Mouse (Mus musculus): ENCODE measurements around the gene Hoga1. TPM values are rescaled to one million over a fixed set of nuclear protein-coding genes. Genes with fewer than 3 reads are reported as not detected.

Hoga1 gene
- total and polyA plus RNA-seq, 2 experiments from 2014 or later = 3.1 to 3.4 TPM

- ATAC-seq (ENCODE audit: low FRiP score) = no peak
- Histone ChIP-seq H3K9ac (replicated peaks; ENCODE audit: low read length, poor library complexity, severe bottlenecking) (no peak overlapping the region), H3K4me3 (ENCODE audit: low read depth, low read length) (no peak overlapping the region), H3K4me2 (ENCODE audit: low read depth, low read length, poor library complexity, severe bottlenecking) (no peak overlapping the region), H3K27me3 (ENCODE audit: insufficient read depth, low read length) (no peaks in the 10 kb centered on the region), H3K4me1 (ENCODE audit: insufficient read depth, low read length) (no peaks in the 10 kb centered on the region), H3K9me3 (ENCODE audit: low read length) (no peaks in the 10 kb centered on the region), H3K36me3 (ENCODE audit: insufficient read depth, low read length) (no peaks in the 10 kb centered on the region), H3K27ac (ENCODE audit: low read depth, low read length) (no peak overlapping the region)
- no peak for DNase-seq (ENCODE audit: low spot score)
- WGBS = 93% methylated on average over 12 of the region's 12 CpGs
- TF ChIP-seq CTCF (IDR thresholded peaks at IDR 0.05) = no peak
These were observed 44.0 kb upstream of the Hoga1 start for GRCm38 (mm10) chr19:42001253-42001980.

GRCm38 (mm10) chr19:42004258-42004657 lies 41.2 kb upstream of the Hoga1 start:
- TF ChIP-seq CTCF (IDR thresholded peaks at IDR 0.05) = no peak
- H3K9me3 ChIP-seq (ENCODE audit: low read length) = no peaks in the 10 kb centered on the region
- ATAC-seq (ENCODE audit: low FRiP score) (no peak), DNase-seq (ENCODE audit: low spot score) (no peak)
- H3K4me3 ChIP-seq (ENCODE audit: low read depth, low read length) = no peak overlapping the region
- no peak overlapping the region for H3K27ac ChIP-seq (ENCODE audit: low read depth, low read length)
- H3K36me3 ChIP-seq (ENCODE audit: insufficient read depth, low read length) = no peaks in the 10 kb centered on the region
- no peaks in the 10 kb centered on the region for H3K4me1 ChIP-seq (ENCODE audit: insufficient read depth, low read length)
- H3K4me2 ChIP-seq (ENCODE audit: low read depth, low read length, poor library complexity, severe bottlenecking) = no peak overlapping the region
- no peaks in the 10 kb centered on the region for H3K27me3 ChIP-seq (ENCODE audit: insufficient read depth, low read length)
- 73% methylated on average over 6 of the region's 6 CpGs for WGBS
- no peak overlapping the region for H3K9ac ChIP-seq (replicated peaks; ENCODE audit: low read length, poor library complexity, severe bottlenecking)

- Histone ChIP-seq H3K36me3 (ENCODE audit: insufficient read depth, low read length) (no peaks in the 10 kb centered on the region), H3K4me1 (ENCODE audit: insufficient read depth, low read length) (no peaks in the 10 kb centered on the region), H3K27ac (ENCODE audit: low read depth, low read length) (no peak overlapping the region), H3K4me2 (ENCODE audit: low read depth, low read length, poor library complexity, severe bottlenecking) (no peak overlapping the region), H3K4me3 (ENCODE audit: low read depth, low read length) (no peak overlapping the region), H3K27me3 (ENCODE audit: insufficient read depth, low read length) (no peaks in the 10 kb centered on the region), H3K9me3 (ENCODE audit: low read length) (no peaks in the 10 kb centered on the region), H3K9ac (replicated peaks; ENCODE audit: low read length, poor library complexity, severe bottlenecking) (no peak overlapping the region)
- 84% methylated on average over 3 of the region's 3 CpGs for WGBS
- DNase-seq (ENCODE audit: low spot score) (no peak), ATAC-seq (ENCODE audit: low FRiP score) (no peak)
- TF ChIP-seq CTCF (IDR thresholded peaks at IDR 0.05) = no peak
These were observed 39.8 kb upstream of the Hoga1 start for GRCm38 (mm10) chr19:42005616-42006015.

GRCm38 (mm10) chr19:42006568-42006967 lies 38.8 kb upstream of the Hoga1 start:
- 79% methylated on average over 8 of the region's 8 CpGs for WGBS
- no peak for TF ChIP-seq CTCF (IDR thresholded peaks at IDR 0.05)
- Histone ChIP-seq H3K27me3 (ENCODE audit: insufficient read depth, low read length) (no peaks in the 10 kb centered on the region), H3K9ac (replicated peaks; ENCODE audit: low read length, poor library complexity, severe bottlenecking) (no peak overlapping the region), H3K27ac (ENCODE audit: low read depth, low read length) (no peak overlapping the region), H3K9me3 (ENCODE audit: low read length) (no peaks in the 10 kb centered on the region), H3K36me3 (ENCODE audit: insufficient read depth, low read length) (no peaks in the 10 kb centered on the region), H3K4me3 (ENCODE audit: low read depth, low read length) (no peak overlapping the region), H3K4me1 (ENCODE audit: insufficient read depth, low read length) (no peaks in the 10 kb centered on the region), H3K4me2 (ENCODE audit: low read depth, low read length, poor library complexity, severe bottlenecking) (no peak overlapping the region)
- ATAC-seq (ENCODE audit: low FRiP score) = no peak
- DNase-seq (ENCODE audit: low spot score) = no peak

- H3K9ac ChIP-seq (replicated peaks; ENCODE audit: low read length, poor library complexity, severe bottlenecking) = no peak overlapping the region
- no peaks in the 10 kb centered on the region for H3K9me3 ChIP-seq (ENCODE audit: low read length)
- no peak overlapping the region for H3K4me2 ChIP-seq (ENCODE audit: low read depth, low read length, poor library complexity, severe bottlenecking)
- no peaks in the 10 kb centered on the region for H3K36me3 ChIP-seq (ENCODE audit: insufficient read depth, low read length)
- 72% methylated on average over 3 of the region's 3 CpGs for WGBS
- H3K27me3 ChIP-seq (ENCODE audit: insufficient read depth, low read length) = no peaks in the 10 kb centered on the region
- H3K4me1 ChIP-seq (ENCODE audit: insufficient read depth, low read length) = no peaks in the 10 kb centered on the region
- TF ChIP-seq CTCF (IDR thresholded peaks at IDR 0.05) = no peak
- no peak overlapping the region for H3K27ac ChIP-seq (ENCODE audit: low read depth, low read length)
- ATAC-seq (ENCODE audit: low FRiP score) (no peak), DNase-seq (ENCODE audit: low spot score) (no peak)
- no peak overlapping the region for H3K4me3 ChIP-seq (ENCODE audit: low read depth, low read length)
These were observed 36.8 kb upstream of the Hoga1 start for GRCm38 (mm10) chr19:42008586-42008985.

- WGBS = 69% methylated on average over 7 of the region's 7 CpGs
- no peak for TF ChIP-seq CTCF (IDR thresholded peaks at IDR 0.05)
- no peak overlapping the region for H3K4me2 ChIP-seq (ENCODE audit: low read depth, low read length, poor library complexity, severe bottlenecking)
- H3K9me3 ChIP-seq (ENCODE audit: low read length) = no peaks in the 10 kb centered on the region
- ATAC-seq (ENCODE audit: low FRiP score) = no peak
- no peaks in the 10 kb centered on the region for H3K27me3 ChIP-seq (ENCODE audit: insufficient read depth, low read length)
- DNase-seq (ENCODE audit: low spot score) = no peak
- H3K4me3 ChIP-seq (ENCODE audit: low read depth, low read length) = no peak overlapping the region
- H3K27ac ChIP-seq (ENCODE audit: low read depth, low read length) = no peak overlapping the region
- H3K36me3 ChIP-seq (ENCODE audit: insufficient read depth, low read length) = no peaks in the 10 kb centered on the region
- H3K4me1 ChIP-seq (ENCODE audit: insufficient read depth, low read length) = no peaks in the 10 kb centered on the region
- no peak overlapping the region for H3K9ac ChIP-seq (replicated peaks; ENCODE audit: low read length, poor library complexity, severe bottlenecking)
These were observed 36.3 kb upstream of the Hoga1 start for GRCm38 (mm10) chr19:42009067-42009466.
